Mouse (Mus musculus) left cerebral cortex, postnatal 36 days (tissue): Measurements from ENCODE around the gene Vangl2. TPM values are rescaled to one million over a fixed set of nuclear protein-coding genes. Genes with fewer than 3 reads are reported as not detected.

Source experiments
- DNase-seq, 2 experiments: peaks; one replicate each; pipeline ENCODE4 v3.0.0; 2021 to 2022; ENCODE audit warnings: low spot score in 2 of 2, mixed read lengths in 1 of 2
- intact Hi-C: fragments of 180-260 bp; cut with DNase I; formaldehyde crosslinking; loops from one replicate; pipeline ENCODE4 v1.15.1; 2025
- total RNA-seq, 2 experiments: library from RNA; stranded (reverse); gene quantifications; 2 replicates each; pipeline ENCODE4 v1.2.3; 2021

Gene Vangl2
- total RNA-seq, 2 experiments from 2014 or later = 10.5 to 16.4 TPM

DNA sequence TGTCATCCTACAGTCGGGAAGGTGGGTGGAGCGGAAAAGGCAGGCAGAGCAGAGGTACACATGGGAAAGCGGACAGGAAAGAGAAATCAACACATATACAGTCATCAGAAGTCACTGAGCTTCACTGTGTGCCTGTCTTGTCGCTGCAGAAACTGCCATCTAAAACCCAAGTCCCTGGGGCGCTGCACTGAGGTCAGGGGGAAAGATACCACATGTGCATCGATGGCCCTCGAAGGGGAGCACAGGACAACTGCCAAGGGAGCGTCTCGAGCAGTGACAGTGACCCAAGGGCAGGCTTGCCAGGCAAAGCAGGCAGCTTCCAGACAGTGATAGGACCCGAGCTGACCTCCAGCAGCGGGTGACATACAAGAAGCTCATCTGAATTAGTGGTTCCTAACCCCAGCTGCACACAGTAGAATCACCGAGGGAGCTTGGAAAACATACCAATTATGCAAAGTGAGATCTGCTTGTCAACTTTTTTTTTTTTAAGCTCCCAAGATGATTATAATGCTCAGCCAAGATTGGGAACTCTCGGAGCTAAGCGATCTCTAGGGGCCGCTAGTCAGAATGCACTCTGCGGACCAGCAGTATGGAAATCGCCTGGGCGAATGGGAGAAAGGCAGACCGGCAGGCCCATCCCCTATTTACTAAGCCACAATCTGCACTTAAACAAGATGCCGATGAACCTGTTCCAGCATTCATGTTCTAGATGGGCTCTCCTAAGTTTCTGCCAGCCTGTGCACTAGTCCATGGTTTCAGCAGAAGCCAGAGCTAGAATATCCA, 18.0 kb downstream of the Vangl2 start:
- intact Hi-C loops = no loop called here
- DNase-seq = no peak

- intact Hi-C loops = no loop called here
- no peak for DNase-seq
Observed at GRCm38 (mm10) chr1:172009406-172009805, 18.8 kb downstream of the Vangl2 start.

DNA sequence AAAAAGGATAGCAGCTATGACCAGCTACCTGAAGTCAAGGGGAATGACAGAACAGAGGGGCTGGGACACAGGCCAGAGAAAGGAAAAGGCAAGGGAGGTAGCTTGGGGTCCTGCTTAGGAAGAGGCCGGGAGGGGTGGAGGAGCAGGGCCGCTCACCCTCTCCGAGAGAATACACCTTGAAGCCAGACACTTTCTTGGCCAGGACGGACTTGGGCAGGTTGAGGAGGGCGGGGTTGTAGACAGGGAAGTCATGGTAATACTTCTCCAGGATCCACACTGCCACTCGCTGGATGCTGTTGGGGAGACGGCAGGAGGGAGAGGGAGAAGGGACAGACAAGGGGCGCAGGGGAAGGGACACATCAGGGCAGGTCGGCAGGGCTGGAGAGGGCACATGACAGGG, 19.9 kb downstream of the Vangl2 start:
- intact Hi-C loops = no loop called here
- no peak for DNase-seq

GRCm38 (mm10) chr1:172007761-172008160, 20.5 kb downstream of the Vangl2 start:
- no peak for DNase-seq
- intact Hi-C loops = no loop called here

DNA sequence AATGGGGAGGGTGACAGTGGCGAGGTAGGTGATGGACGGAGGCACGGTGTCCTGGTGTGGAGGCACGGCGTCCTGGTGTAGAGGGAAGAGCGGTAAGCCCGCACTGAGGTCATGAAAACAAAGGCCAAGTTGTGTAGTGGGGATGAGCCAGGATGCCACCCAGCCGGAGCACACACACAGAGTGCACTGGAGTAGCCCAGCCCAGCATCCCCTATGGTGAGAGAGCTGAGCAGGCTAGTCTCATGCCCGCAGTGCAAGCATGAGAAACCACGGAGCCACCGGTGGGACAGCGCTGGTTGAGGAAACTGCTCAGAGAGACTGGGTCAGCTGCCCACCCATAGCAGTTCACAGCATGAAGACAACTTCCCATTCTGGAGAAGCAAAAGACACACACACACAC, 26.6 kb downstream of the Vangl2 start:
- intact Hi-C loops = loop anchor here (2.0 kb wide), 1 partner anchor 185 kb away; no protein-coding TSS in a partner anchor
- no peak for DNase-seq

GRCm38 (mm10) chr1:172000641-172001040, 27.6 kb downstream of the Vangl2 start:
- DNase-seq = peak; percentile 48 to 56
- intact Hi-C loops = loop anchor here (2.0 kb wide), 1 partner anchor 184 kb away; no protein-coding TSS in a partner anchor

GRCm38 (mm10) chr1:171998820-171999597, 29.2 kb downstream of the Vangl2 start:
- intact Hi-C loops = loop anchor here (10.0 kb wide), 1 partner anchor 284 kb away; no protein-coding TSS in a partner anchor

DNA sequence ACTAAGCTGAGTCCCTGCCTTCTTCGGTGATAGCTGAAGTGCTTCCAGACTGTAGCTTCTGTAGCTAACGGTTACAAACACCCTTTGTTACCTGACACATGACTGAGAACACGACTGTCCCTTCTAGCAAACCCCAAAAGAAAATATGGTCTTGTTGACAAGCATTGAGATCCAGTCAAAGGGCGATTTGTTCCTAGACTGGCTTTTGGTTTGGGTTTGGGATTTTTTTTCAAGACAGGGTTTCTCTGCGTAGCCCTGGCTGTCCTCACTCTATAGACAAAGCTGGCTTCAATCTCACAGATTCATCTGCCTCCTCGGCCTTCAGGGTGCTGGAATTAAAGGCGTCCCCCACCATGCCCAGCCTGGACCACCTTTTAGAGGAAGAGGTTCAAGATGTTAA, 31.5 kb downstream of the Vangl2 start:
- intact Hi-C loops = loop anchor here (10.0 kb wide), 1 partner anchor 282 kb away; no protein-coding TSS in a partner anchor
- no peak for DNase-seq

More at GRCm38 (mm10) chr1:171998820-171999597, 29.2 kb downstream of the Vangl2 start:
- no peak for DNase-seq

DNA sequence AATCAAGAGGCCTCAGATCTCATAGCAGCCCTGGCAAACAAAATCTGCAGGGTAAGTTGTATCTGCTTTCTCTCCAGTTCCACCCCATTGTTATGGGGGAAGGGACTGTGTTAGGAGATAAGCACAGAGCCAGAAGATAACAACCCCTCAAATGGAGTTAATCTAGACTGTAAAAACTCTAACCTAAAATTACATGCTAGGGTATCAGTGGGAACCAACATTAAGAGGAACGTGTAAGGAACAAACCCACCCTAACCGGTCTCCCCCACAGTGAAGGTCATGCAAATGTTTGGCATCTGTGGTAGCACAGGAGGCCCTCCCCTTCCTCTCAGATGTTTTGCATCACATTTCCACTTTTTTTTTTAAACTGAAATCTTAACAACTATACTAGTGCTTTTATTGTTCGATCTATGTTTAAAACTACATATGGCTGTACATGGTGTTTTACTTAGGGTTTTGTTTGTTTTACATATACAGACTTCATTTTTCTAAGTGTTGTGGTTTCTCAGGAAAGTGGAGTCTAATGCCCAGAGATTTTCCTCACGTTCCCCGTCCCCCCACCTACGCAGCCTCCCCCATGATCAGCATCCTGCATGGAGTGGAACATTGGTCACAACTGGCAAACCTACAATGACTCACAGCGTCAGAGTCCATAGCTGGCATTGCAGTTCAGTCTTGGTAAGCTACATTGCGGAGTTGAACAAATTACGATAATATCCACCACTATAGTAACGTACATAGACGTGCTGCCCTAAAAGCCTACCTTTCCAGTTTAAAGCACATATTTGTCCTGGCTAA, 33.1 kb downstream of the Vangl2 start:
- no peak for DNase-seq
- intact Hi-C loops = loop anchor here (10.0 kb wide), 1 partner anchor 280 kb away; no protein-coding TSS in a partner anchor

GRCm38 (mm10) chr1:171994501-171994900, 33.7 kb downstream of the Vangl2 start:
- no peak for DNase-seq
- intact Hi-C loops = loop anchor here (10.0 kb wide), 1 partner anchor 280 kb away; no protein-coding TSS in a partner anchor

DNA sequence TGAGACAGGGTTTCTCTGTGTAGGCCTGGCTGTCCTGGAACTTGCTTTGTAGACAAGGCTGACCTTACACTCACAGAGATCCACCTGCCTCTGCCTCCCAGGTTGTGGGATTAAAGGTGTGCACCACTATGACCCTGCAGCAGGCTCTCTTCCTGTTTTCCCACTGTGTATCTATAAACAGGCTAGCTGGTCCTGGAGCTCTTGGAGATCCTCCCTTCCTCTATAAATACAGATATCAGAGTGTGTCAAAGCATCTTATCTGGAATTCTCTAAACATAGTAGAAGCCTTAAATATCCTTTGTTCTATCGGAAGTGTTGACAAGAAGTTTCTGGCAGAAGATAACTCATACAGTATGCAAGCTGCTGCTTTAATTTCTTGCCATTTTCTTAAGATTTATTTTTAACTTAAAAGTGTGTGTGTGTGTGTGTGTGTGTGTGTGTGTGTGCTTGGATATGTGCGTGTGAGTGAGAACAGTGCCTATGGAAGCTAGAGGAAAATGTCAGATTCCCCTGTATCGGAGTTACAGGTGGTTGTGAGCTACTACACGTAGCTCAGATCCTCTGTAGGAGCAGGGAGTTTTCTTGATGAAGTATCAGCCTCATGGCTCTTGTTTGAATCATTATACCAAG, 35.2 kb downstream of the Vangl2 start:
- intact Hi-C loops = loop anchor here (10.0 kb wide), 1 partner anchor 278 kb away; no protein-coding TSS in a partner anchor
- no peak for DNase-seq

DNA sequence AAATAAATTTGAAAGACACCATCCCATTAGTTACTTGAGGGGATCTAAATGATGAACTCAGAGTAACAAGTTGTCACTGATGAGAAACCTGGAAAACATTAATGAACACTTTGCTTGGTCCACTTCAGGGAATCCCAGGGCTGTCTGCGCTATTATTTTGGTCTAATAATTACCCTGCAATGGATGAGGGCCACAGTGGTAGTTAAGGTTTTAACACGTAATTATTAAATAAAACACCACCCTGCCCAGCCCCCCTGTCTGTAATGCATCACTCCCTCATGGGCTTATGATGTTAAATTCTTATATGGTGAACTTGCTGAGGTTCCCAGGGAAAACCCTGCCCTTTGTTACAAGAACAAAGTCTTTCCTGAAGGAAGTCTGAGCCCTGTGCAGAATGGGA, 36.4 kb downstream of the Vangl2 start:
- no peak for DNase-seq
- intact Hi-C loops = loop anchor here (10.0 kb wide), 1 partner anchor 277 kb away; no protein-coding TSS in a partner anchor

DNA sequence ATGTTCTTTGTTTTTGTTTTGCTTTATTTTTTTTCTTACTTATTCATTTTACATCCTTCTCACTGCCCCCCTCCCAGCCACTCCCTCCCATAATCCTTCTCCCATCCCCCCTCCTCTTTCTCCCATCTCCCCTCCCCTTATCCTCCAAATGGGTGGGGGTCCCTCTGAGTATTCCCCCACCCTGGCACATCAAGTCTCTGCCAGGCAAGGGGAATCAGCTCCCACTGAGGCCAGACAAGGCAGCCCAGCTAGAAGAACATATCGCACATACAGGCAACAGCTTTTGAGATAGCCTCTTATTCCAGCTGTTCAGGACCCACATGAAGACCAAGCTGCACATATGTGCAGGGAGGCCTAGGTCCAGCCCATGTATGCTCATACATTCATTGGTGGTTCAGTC, 44.1 kb downstream of the Vangl2 start:
- DNase-seq = no peak
- intact Hi-C loops = no loop called here

GRCm38 (mm10) chr1:171983372-171984001, 44.8 kb downstream of the Vangl2 start:
- intact Hi-C loops = no loop called here
- no peak for DNase-seq

DNA sequence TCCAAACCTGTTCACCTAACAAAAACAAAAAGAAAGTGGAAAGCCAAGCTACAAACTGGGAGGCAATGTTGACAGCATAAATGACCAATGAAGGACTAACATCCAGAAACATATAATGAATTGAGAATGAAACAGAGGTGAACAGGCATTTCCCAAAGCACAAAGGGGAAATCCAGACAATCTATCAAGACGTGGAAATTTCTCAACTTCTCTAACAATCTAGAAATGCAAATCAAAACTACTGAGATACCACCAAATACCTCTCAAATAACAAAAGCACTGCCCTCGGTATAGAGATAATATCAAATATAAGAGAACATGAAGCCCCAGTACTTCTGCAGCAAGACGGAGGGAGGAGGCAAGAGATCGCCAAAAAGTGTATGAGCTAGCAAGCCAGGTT, 45.5 kb downstream of the Vangl2 start:
- intact Hi-C loops = no loop called here
- no peak for DNase-seq

DNA sequence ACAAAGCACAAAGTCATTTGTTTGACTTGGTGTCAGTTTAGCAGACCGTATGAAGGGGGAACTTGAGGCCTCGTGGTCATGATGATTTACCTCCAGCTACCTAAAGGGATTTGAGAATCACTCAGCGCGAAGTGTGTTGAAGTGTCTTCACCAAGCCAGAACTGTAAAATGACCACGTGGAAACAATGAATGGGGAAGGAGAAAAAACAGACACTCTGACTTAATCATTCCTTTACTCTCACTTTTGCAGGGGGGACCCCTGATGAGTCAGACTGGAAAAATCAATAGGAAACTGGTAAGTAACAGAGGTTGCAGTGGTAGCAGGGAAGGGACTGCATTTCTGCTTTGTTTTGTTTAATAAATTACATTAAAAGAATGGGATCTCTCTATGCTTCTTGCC, 46.1 kb downstream of the Vangl2 start:
- intact Hi-C loops = no loop called here
- DNase-seq = no peak

GRCm38 (mm10) chr1:171979969-171980730, 48.1 kb downstream of the Vangl2 start:
- intact Hi-C loops = no loop called here
- DNase-seq = no peak

GRCm38 (mm10) chr1:171977891-171978290, 50.4 kb downstream of the Vangl2 start:
- intact Hi-C loops = no loop called here

More at GRCm38 (mm10) chr1:171977891-171978290, 50.4 kb downstream of the Vangl2 start:
- DNase-seq = no peak
